Mouse (Mus musculus): Measurements from ENCODE around the gene Plekha5.

- TF ChIP-seq CTCF (IDR thresholded peaks at IDR 0.05; ENCODE audit: borderline replicate concordance, insufficient read depth, low read length) (no peak), POLR2A (IDR thresholded peaks at IDR 0.05; ENCODE audit: low read depth, low read length) (no peak)
These were observed 97.1 kb downstream of the Plekha5 start for GRCm38 (mm10) chr6:140520961-140521360.
